Mouse (Mus musculus) lung, embryonic 16.5 days (tissue): ENCODE measurements around the gene Amd1. TPM values are rescaled to one million over a fixed set of nuclear protein-coding genes. Genes with fewer than 3 reads are reported as not detected.
A peak's percentile ranks its signal among the peaks of the same experiment; 100 is the strongest.

Experiments
- ATAC-seq: fragments of 200-750 bp; cut with Nextera tagmentation; 2 replicates; pipeline ENCODE4 v1.8.0; 2017; ENCODE audit warnings: low read depth, mild to moderate bottlenecking, moderate library complexity
- H3K27ac ChIP-seq: fragments of 300-500 bp; sonication (generic); 2 replicates; pipeline ENCODE4 v1.5.1; 2014; ENCODE audit warnings: mild to moderate bottlenecking, control low read depth, low read length
- H3K27me3 ChIP-seq: fragments of 300-500 bp; sonication (generic); 2 replicates; pipeline ENCODE4 v1.6.1; 2014; ENCODE audit warnings: low read depth, low read length, mixed read lengths; ENCODE audit not compliant: control insufficient read depth, insufficient read depth
- H3K36me3 ChIP-seq: fragments of 300-500 bp; sonication (generic); 2 replicates; pipeline ENCODE4 v1.6.1; 2014; ENCODE audit warnings: low read length; ENCODE audit not compliant: control insufficient read depth, insufficient read depth
- H3K4me1 ChIP-seq: fragments of 300-500 bp; sonication (generic); replicated peaks from 2 replicates; pipeline ENCODE4 v1.6.1; 2014; ENCODE audit warnings: low read length, mixed read lengths; ENCODE audit not compliant: control insufficient read depth, insufficient read depth
- H3K4me2 ChIP-seq: fragments of 300-500 bp; sonication (generic); 2 replicates; pipeline ENCODE4 v1.6.1; 2014; ENCODE audit warnings: low read depth, low read length, control low read depth
- H3K4me3 ChIP-seq: fragments of 300-500 bp; sonication (generic); 2 replicates; pipeline ENCODE4 v1.5.1; 2014; ENCODE audit warnings: mild to moderate bottlenecking, low read length, control low read depth
- H3K9ac ChIP-seq: fragments of 300-500 bp; sonication (generic); 2 replicates; pipeline ENCODE4 v1.6.1; 2014; ENCODE audit warnings: low read length, control low read depth
- H3K9me3 ChIP-seq: fragments of 300-500 bp; sonication (generic); 2 replicates; pipeline ENCODE4 v1.6.1; 2016; ENCODE audit warnings: low read length; ENCODE audit not compliant: control insufficient read depth
- WGBS: fragments of 180-500 bp; shearing (Covaris S2); extraction: QIAGEN DNeasy Blood & Tissue Kit; methylation state at CpG from one replicate; pipeline ENCODE4 v1.1.7; 2014; 5-methylcytosine and 5-hydroxymethylcytosine counted together
- polyA plus RNA-seq: library from polyadenylated mRNA; unstranded; fragments of >200 nt; fragmentation: Nextera tagmentation; extraction: Ambion mirVana; gene quantifications from 2 replicates; pipeline ENCODE4 v1.2.1, GENCODE M21; 2015

The Amd1 gene
- polyA plus RNA-seq, 1 experiment from 2014 or later, result 53.2 TPM

GRCm38 (mm10) chr10:40339351-40339964 lies 37.5 kb upstream of the Amd1 start, which contains the start of gene Cdk19:
Gene Cdk19, plus strand, starts transcription at chr10:40339564.
- WGBS, result 32% methylated on average over 13 of the region's 13 CpGs
- ATAC-seq, result no peak
- Histone ChIP-seq H3K4me3 (no peak within 1 kb of the TSS), H3K9me3 (no peaks in the 10 kb centered on the region), H3K36me3 (no peaks in the 10 kb centered on the region), H3K27ac (no peak within 1 kb of the TSS), H3K4me2 (no peak within 1 kb of the TSS), H3K4me1 (no peaks in the 10 kb centered on the region), H3K27me3 (no peaks in the 10 kb centered on the region), H3K9ac (no peak within 1 kb of the TSS)

DNA sequence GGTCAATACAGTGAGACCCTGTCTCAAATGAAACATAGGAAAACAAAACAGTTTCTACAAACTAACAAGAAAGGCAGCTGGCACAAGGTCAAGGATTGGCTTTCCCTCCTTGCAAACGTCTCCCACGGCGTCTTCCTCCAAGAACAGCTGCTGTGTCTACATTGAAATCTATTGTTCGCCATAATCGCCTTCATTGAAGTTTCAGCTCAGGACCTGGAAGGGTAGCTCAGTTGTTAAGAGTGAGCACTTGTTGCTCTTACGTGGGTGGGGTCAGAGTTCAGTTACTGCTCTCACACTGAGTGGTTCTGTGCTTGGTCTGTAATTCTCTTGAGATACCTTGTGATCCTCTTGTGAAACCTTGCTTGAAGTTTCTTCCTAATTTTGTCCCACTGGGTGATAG lies 30.9 kb upstream of the Amd1 start:
- no peak for ATAC-seq
- 69% methylated on average over 6 of the region's 6 CpGs for WGBS
- Histone ChIP-seq H3K36me3 (no peaks in the 10 kb centered on the region), H3K27ac (no peak overlapping the region), H3K9me3 (no peaks in the 10 kb centered on the region), H3K4me3 (no peak overlapping the region), H3K27me3 (no peaks in the 10 kb centered on the region), H3K4me2 (no peak overlapping the region), H3K4me1 (no peaks in the 10 kb centered on the region), H3K9ac (no peak overlapping the region)

DNA sequence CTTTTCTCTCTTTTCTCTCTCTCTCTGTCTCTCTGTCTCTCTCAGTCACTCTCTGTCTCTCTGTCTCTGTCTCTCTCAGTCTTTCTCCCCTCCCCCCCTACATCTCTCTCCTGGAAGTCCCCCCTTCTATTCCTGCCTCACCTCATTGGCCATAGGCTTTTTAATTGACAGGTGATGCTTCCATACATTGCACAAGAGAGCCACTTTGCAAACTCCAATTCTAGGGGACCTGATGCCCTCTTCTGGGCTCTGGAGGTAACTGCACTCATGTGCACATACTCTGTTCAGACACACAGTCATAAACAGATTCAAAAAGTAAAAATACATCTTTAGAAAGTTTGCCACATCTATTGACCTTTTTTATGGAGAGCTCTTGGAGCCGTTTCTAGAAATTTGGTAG lies 28.3 kb upstream of the Amd1 start:
- no peaks in the 10 kb centered on the region for H3K9me3 ChIP-seq
- no peak for ATAC-seq
- H3K4me2 ChIP-seq, result no peak overlapping the region
- H3K27ac ChIP-seq, result no peak overlapping the region
- no peaks in the 10 kb centered on the region for H3K36me3 ChIP-seq
- no peak overlapping the region for H3K9ac ChIP-seq
- H3K27me3 ChIP-seq, result no peaks in the 10 kb centered on the region
- H3K4me3 ChIP-seq, result no peak overlapping the region
- WGBS, result 71% methylated on average over 1 of the region's 1 CpGs
- no peaks in the 10 kb centered on the region for H3K4me1 ChIP-seq

- Histone ChIP-seq H3K4me1 (no peaks in the 10 kb centered on the region), H3K27me3 (no peaks in the 10 kb centered on the region), H3K27ac (no peak overlapping the region), H3K9ac (no peak overlapping the region), H3K36me3 (no peaks in the 10 kb centered on the region), H3K9me3 (no peaks in the 10 kb centered on the region), H3K4me3 (no peak overlapping the region), H3K4me2 (no peak overlapping the region)
- WGBS, result 39% methylated on average over 9 of the region's 9 CpGs
- ATAC-seq, result peak; percentile 57
Measured at GRCm38 (mm10) chr10:40328004-40328551, 26.1 kb upstream of the Amd1 start.

GRCm38 (mm10) chr10:40320306-40320705 lies 18.3 kb upstream of the Amd1 start:
- ATAC-seq, result no peak
- H3K4me3 ChIP-seq, result no peak overlapping the region
- H3K27ac ChIP-seq, result no peak overlapping the region
- no peaks in the 10 kb centered on the region for H3K4me1 ChIP-seq
- H3K27me3 ChIP-seq, result no peaks in the 10 kb centered on the region
- H3K36me3 ChIP-seq, result no peaks in the 10 kb centered on the region
- 84% methylated on average over 10 of the region's 10 CpGs for WGBS
- no peaks in the 10 kb centered on the region for H3K9me3 ChIP-seq
- no peak overlapping the region for H3K4me2 ChIP-seq
- no peak overlapping the region for H3K9ac ChIP-seq

GRCm38 (mm10) chr10:40316841-40317585 lies 15.0 kb upstream of the Amd1 start:
- Histone ChIP-seq H3K4me2 (no peak overlapping the region), H3K4me1 (no peaks in the 10 kb centered on the region)
- WGBS, result 38% methylated on average over 7 of the region's 7 CpGs

DNA sequence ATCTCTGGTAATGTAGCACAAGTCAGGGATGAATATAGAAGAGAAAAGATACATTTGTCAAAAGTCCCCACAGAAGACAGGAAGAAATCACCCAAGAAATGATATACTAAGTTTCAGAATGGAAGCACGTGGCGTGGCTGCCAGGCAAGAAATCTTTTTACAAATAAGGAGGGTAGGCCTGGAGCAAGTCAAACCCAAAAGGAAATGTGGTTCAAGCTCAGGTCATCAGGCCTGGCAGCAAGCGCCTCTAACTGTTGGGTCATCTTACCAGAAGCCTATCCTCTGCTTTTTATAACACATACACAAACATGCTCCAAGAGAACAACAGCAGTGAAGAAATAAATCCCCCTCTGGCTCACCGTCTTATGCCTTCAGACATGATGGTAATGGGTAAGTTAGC lies 10.8 kb upstream of the Amd1 start:
- ATAC-seq, result no peak
- Histone ChIP-seq H3K27ac (no peak overlapping the region), H3K27me3 (no peaks in the 10 kb centered on the region), H3K4me3 (no peak overlapping the region), H3K4me1 (no peaks in the 10 kb centered on the region), H3K36me3 (no peaks in the 10 kb centered on the region), H3K9me3 (no peaks in the 10 kb centered on the region), H3K4me2 (no peak overlapping the region), H3K9ac (no peak overlapping the region)
- 59% methylated on average over 4 of the region's 4 CpGs for WGBS

More at GRCm38 (mm10) chr10:40316841-40317585, 15.0 kb upstream of the Amd1 start:
- H3K9ac ChIP-seq, result no peak overlapping the region
- no peaks in the 10 kb centered on the region for H3K27me3 ChIP-seq
- no peaks in the 10 kb centered on the region for H3K9me3 ChIP-seq
- no peak for ATAC-seq
- no peaks in the 10 kb centered on the region for H3K36me3 ChIP-seq
- no peak overlapping the region for H3K27ac ChIP-seq
- no peak overlapping the region for H3K4me3 ChIP-seq

DNA sequence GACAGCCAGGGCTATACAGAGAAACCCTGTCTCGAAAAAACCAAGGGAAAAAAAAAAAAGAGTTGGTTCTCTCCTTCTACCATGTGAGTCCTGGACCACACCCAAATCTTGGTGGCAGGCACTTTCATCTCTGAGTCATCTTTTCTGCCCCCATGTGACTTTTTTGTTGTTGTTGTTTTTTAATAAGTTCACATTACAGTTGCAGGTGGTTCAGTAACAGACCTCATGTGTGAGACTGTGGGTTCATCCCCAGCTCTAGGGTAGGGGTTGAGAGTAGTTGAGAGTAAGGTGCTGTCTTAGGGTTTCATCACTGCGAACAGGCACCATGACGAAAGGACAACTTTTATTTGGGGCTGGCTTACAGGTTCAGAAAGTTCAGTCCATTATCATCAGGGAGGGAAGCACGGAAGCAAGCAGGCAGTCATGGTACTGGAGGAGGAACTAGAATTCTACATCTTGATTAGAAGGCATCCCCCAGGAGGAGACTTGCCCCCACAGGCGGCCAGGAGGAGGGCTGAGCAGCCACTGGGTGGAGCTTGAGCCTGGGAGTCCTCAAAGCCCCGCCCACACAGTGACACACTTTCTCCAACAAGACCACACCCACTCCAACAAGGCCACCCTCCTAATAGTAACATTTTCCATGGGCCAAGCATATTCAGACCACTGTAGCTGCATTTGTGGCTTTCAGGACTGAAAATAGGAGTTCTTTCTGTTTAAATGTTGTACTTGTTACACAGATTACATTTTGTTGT lies 8.1 kb upstream of the Amd1 start:
- ATAC-seq, result no peak
- peaks cover 3% of the 10 kb centered on the region for H3K9me3 ChIP-seq
- H3K4me2 ChIP-seq, result no peak overlapping the region
- no peak overlapping the region for H3K9ac ChIP-seq
- H3K4me3 ChIP-seq, result no peak overlapping the region
- no peaks in the 10 kb centered on the region for H3K36me3 ChIP-seq
- no peaks in the 10 kb centered on the region for H3K27me3 ChIP-seq
- WGBS, result 54% methylated on average over 6 of the region's 6 CpGs
- H3K4me1 ChIP-seq, result no peaks in the 10 kb centered on the region
- H3K27ac ChIP-seq, result no peak overlapping the region
